Mouse (Mus musculus) urinary bladder, adult 2 months (tissue): ENCODE measurements around the gene Aldh1a2. TPM values are rescaled to one million over a fixed set of nuclear protein-coding genes. Genes with fewer than 3 reads are reported as not detected.

Source experiments
- DNase-seq: peaks from one replicate; pipeline ENCODE4 v3.0.0; 2022; ENCODE audit warnings: low spot score
- polyA plus RNA-seq: library from polyadenylated mRNA; depleted of rRNA; stranded (reverse); fragments of >200 nt; gene quantifications from 2 replicates; pipeline ENCODE4 v1.2.3, GENCODE M21; 2012

Aldh1a2 gene
- polyA plus RNA-seq, 1 experiment, result 38.1 TPM

DNA sequence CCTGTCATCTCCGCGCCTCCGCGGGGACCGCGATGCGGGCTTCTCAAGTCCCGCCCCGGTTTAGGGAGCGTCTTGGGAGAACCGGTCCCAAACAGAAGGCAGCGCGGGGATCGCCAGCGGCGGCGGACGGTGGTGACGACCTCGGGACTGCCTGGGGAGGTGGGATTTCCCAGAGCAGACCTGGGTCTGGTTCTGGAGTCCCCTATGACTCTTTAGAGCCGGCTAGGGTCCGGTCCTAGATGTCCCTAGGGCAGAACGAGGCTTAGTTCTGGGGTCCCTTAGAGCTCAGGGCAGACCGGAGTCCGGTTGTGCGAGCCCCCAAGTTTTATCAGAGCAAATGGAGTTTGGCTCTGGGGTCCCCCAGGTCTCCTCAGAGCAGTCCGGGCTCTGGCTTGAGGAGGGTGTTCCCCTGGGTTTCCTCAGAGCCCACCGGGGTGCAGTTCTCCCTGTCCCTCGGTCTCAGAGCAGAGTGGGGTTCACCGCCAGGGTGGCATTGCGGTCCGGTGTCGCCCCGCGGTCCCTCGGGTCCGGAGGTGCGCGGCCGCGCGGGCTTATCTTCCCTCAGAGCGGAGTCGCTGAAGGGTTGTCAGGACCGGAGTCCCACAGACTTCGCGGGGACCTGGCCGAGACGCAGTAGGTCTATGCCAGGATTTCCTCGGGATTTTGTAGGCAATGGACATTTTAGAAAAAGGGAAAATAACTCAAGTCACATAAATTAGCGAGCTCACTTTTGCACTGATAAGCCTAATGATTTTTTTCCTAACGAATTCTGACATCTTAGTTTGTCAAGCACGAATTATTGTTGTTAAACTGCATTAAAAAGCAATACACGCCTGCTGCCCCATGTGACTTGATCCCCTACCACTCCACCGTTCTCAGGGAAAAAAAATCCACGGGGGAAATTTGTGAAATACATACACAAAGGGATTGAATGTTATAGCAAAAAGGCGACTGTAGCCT, 727 bp downstream of the Aldh1a2 start:
- DNase-seq, result peak; percentile 28

GRCm38 (mm10) chr9:71216996-71217792, 1.6 kb downstream of the Aldh1a2 start:
- DNase-seq, result no peak

- no peak for DNase-seq
These were observed 2.2 kb downstream of the Aldh1a2 start for GRCm38 (mm10) chr9:71217793-71218095.

- DNase-seq, result no peak
These were observed 3.6 kb downstream of the Aldh1a2 start for GRCm38 (mm10) chr9:71219161-71219560.

DNA sequence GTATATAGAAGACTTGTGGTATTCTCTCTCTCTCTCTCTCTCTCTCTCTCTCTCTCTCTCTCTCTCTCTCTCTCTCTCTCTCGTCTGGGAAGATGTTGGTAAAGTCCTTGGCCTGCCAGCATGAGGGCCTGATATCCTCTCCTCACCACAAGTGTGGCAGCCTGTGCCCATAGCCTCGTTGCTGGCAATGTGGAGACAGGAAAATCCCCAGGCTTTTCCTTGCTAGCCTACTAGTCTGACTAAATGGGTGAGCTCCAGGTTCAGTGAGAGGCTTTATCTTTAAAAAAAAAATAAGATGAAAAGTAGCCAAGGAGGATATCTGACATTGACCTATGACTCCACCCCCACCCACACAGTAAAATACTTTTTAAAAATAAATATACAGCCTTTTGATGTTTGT, 4.8 kb downstream of the Aldh1a2 start:
- DNase-seq, result no peak

- no peak for DNase-seq
These were observed 11.8 kb downstream of the Aldh1a2 start for GRCm38 (mm10) chr9:71227226-71227970.

- DNase-seq, result no peak
These were observed 14.4 kb downstream of the Aldh1a2 start for GRCm38 (mm10) chr9:71230011-71230410.

DNA sequence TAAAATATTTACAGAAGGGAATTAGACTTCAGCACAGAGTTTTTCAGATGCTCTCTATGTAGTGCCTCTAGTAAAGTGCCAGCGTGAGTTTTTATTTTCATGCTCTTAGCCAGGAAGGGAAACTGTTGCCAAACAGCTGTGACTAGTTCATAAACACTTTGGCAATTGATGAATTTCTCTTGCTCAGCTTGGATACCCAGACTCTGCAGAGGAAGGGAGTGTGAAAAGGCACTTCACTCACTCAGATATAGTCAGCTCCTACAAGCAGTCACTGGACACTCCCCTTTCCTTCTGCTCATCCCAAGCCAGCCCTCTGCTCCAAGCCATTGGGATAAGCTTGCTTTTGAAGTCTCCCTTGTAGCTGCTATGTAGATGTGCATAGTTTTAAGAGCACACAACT, 21.0 kb downstream of the Aldh1a2 start:
- no peak for DNase-seq

DNA sequence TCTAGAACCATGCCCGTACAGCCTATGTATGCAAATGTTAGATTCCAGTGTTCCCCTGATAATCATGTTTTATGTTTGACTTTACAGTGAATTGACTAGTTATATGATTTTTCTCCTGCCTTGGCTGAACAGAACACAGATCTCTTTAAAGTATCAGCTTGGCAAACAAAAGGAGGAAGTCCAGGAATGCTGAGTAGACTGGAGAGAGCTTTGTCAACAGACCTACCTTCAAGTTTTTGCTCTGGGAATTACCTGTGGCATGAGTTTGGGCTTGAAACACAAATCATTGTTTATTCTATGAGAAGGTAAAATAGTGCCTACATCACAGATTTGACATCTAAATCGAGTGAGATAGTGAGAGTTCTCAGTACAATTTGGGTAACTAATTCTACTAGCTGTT, 24.3 kb downstream of the Aldh1a2 start:
- DNase-seq, result no peak

- DNase-seq, result no peak
These were observed 26.2 kb downstream of the Aldh1a2 start for GRCm38 (mm10) chr9:71241515-71242411.

GRCm38 (mm10) chr9:71242412-71242781, 26.8 kb downstream of the Aldh1a2 start:
- no peak for DNase-seq

DNA sequence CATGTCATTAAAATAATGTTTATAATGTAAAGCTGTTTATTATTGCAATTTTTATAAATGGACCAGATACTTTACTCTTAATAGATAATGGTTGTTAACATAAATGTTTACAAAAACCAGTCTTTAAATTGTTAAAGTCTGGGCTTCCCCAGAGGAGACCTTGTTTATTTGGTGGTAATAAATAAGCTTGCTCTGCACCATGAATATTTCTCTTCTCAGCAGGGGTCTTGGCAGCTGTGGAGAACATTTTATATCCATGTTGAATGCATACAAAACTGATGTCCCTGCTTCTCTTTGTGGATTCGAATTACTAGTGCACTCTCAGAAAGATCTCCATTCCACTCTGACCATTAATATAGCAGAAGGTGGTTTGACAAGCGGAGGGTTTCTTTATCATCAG, 38.8 kb downstream of the Aldh1a2 start:
- DNase-seq, result no peak

DNA sequence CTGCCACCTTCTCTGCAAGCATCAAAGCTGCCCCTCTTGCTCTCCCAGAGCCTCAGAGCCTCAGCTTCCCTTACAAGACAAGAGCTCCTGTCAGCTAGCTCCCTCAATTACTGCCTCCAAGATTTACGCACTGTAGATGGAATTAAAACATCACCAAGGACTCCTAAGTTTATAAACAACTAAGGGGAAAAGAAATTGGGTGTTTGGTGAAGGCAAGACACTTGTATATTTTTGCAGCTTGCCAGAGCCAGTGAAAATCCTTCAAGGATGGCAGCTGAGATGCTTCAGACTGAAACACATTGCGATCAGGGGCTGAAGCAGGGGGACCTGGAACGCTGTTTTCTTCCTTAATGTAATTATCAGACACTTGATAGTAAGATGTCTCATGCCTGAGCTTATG, 47.1 kb downstream of the Aldh1a2 start:
- DNase-seq, result no peak

GRCm38 (mm10) chr9:71269711-71270110, 54.1 kb downstream of the Aldh1a2 start:
- no peak for DNase-seq

- DNase-seq, result no peak
These were observed 54.6 kb downstream of the Aldh1a2 start for GRCm38 (mm10) chr9:71270205-71270604.

DNA sequence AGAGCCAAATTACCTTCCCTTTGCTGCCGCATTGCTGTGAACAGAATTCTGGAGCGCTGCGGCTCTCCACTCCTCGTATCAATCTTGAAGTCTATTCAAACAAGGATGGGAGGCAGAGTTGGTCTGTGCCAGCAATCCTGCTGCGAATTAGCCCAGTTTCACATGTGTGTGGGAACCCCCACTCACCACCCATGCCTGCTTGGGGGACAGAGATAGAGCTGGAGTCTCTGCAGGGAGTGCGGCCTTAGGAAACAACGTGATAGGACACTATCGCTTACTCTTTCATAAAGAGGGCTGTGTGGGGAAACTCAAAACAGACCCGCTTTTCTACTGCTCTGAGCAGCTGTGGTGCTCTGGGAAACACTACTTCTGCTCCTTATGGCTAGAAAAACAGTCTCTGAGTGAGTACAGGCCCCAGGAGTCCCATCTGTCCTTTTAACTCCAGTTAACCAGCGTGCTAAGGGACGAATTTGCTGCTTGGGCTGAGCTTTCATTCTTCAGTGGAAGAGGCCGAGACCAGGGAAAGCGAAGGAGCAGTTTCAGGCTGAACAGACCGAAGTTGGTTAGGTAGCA, 60.6 kb downstream of the Aldh1a2 start:
- no peak for DNase-seq

DNA sequence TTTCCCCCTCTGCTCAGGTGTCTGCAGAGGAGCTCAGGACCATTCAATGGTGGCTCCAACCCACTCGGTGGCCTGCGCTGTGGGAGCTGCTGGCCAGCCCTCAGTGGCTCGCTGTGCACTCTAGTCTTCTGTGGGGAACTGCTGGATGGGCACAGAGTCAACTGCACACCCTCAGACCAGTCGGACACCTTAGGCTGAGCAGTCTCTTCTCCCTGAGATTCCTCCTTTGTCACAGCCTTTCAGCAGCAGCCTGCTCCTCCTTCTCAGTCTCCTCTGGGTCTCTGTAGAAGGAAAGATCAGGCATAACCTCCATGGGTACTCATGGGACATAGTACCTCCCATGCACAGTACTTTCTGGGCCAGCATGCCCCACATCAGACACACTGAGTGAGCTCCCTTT, 63.2 kb downstream of the Aldh1a2 start:
- no peak for DNase-seq

DNA sequence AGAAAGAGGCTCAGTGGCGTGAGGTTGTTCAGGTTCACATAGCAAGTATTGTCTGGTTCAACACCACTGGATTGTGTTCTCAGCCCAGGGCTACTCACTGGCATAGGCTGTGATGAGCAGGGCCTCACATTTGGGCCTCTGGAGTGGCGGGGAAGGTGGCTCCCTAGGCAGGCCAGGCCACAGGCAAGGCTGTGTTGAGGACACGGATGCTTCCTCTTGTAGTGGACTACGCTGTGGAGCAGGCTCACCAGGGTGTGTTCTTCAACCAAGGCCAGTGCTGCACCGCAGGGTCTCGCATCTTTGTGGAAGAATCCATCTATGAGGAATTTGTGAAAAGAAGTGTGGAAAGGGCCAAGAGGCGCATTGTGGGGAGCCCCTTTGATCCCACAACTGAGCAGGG, 67.6 kb downstream of the Aldh1a2 start:
- no peak for DNase-seq

GRCm38 (mm10) chr9:71285231-71285630, 69.6 kb downstream of the Aldh1a2 start:
- DNase-seq, result no peak

DNA sequence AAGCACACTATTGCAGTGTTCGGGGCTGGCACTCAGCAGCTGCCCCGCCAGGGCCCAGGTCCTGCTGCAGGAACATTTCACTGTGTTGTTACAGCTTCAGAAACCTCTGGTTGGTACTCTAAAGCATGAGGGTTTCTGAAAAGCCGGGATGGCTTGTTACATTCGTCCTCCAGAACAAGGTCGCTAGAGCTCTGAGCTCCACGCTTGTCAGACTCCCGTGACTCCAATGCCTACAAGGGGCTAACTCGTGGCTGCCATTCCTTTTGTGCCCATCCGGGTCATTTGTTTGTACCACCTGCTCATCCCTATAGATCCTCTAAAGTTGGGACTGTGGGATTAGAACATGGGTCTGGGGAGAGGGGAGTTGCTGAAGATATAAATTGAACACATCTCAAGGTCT, 70.8 kb downstream of the Aldh1a2 start:
- DNase-seq, result no peak

DNA sequence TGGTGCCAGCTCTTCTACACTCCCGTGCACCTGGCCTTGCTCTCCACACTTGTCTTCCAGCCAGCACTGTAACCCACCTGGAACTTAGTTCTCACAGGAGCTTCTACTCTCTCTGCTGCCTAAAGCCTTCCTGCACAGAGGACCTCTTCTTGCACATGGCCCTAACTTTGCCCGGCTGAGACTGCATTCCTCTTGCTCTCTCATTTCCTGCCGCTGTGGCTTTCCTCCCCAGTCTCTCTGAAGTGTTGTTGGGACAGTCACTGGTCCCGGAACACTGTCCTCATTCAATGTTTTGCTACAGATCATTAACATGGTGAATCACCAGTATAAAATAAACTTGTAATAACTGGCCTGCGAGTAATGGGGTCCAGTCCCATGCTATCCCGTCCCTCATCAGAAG, 73.1 kb downstream of the Aldh1a2 start:
- DNase-seq, result no peak
